Mouse (Mus musculus): Measurements from ENCODE around the gene Ddx6.
"Not testable (repeated sequence)": the region's sequence is repeated elsewhere in the genome, so short reads cannot be mapped to it uniquely, and the experiment has no call there.

Ddx6 gene

GRCm38 (mm10) chr9:44594901-44595536 is 9.7 kb upstream of the Ddx6 start:
- DNase-seq (ENCODE audit: low spot score): no peak

GRCm38 (mm10) chr9:44595537-44595930 is 9.2 kb upstream of the Ddx6 start:
- no peak for DNase-seq (ENCODE audit: low spot score)

DNA sequence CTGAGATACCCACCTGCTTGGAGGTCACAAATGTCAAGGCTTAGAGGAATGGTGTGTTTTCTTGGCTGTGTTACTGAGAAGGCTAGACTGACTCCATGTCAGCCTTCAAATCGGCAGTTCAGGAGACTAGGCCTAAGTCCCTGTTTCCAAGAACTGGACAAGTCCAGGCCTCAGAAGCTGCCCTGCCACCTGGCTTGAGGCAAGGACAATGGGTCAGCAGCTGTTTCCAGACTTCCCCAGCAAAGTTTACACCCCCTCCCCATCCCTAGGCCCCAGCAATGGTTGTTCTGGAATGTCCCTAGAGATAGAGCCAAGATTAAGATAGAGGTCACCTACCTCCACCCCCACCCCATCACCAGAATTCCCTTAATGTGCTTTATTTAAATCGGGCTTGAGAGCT is 7.0 kb upstream of the Ddx6 start:
- no peak for DNase-seq (ENCODE audit: low spot score)

DNA sequence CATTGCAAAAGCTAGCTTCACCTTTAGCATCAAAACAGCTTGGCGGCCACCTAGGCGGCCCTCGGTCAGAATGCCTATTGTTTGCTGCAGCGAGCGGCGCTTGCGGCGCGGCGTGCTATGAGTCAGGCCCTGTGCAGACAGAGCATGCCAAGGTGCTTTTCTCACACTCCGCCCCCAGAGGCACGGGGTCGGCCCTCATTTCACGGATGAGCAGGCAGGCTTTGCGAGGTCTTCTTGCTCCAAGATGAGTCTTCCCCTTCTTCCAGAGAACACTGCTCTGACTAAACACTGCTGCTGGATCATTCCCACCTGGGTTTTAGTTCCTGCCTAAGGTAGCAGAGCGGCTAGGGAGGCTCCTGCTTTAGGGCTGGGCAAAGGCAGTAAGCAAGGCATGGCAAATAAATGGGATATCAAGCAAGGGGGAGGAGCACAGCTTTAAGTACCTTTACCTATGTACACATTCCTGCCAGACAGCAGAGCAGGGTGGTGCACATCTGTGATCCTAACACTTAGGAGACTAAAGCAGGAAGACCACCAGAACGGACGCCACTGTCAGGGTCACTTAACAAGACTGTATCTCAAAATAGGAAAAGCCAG is 5.7 kb upstream of the Ddx6 start:
- DNase-seq (ENCODE audit: low spot score): peak; percentile 84

DNA sequence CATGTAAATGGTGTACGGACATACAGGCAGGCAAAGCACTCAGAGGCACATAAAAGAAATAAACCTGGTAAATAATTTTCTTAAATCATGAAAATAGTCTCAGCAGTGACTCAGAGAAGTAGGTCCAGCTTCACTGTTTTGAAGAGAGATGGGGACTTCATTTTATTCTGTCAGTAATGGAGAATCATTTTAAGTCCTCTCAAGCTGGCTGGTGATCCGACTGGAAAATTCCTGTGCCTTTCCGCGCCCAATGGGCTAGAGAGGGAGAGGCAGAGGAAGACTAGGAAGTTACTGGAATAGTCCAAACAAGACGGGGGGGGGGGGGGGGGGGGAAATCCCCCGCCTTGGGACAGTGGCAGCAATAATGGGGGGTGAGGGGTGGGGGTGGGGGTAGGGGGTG is 5.1 kb upstream of the Ddx6 start:
- no peak for DNase-seq (ENCODE audit: low spot score)

DNA sequence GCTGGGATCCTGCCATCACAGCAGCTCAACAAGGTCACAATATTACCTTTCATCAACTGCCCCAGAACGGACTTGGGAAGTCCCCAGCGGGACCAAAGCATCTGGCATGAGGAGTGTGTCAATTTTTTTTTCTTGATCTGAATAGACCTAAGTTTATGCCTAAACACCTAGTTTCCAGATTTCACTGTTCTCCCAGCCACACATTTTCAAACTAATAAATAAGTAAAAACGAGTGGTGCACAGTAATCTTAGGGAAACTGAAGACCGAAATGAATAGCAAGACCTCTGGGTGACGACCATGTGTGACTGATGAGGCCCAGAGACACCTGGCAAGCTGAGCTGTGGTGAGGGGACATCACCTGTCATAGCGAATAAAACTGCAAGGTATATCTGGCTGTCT is 3.9 kb upstream of the Ddx6 start:
- no peak for DNase-seq (ENCODE audit: low spot score)

GRCm38 (mm10) chr9:44602766-44603165 is 1.9 kb upstream of the Ddx6 start:
- no peak for DNase-seq (ENCODE audit: low spot score)

DNA sequence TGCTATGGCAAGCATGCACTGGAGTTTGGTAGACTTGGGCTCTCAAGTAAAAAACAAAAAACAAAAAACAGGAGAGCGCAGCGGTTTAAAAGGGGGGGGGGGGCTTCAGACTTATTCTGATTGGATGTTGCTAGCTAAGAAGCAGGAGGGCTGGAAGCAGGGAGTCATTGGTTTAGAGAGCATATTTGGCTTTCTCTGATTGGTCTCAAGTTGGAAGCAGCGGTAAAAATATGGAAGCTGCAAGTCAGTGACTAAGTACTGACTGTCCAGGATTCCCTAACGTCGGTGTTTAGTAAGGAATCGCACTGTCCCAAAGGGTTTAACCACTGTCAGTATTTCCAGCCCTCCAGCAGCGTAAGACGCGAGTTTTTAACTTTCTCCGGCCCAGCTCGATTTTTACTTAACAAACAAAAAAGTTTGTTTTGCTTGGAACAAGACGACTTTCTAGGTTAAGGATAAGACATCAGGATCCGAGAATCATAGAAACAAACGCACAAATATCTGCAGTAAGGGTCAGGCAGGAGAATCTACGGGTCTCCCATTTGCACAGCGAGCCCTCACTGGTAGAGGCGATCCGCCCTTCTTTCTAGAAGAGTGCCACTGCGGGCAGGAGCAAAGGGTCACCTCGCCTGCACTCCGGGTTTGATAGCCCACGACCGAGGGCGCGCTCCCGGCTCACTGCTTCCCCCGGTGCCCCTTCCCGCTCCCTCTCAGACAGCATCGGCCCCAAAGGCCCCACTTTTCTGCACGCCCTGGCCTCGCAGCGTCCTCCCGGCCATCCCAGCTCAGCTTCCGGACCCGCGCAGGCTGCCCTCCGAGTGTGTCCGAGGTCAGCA is 1.0 kb upstream of the Ddx6 start:
- DNase-seq (ENCODE audit: low spot score): peak; percentile 87

- DNase-seq (ENCODE audit: low spot score): peak; percentile 81
Measured at GRCm38 (mm10) chr9:44604290-44604778, 358 bp upstream of the Ddx6 start.

- peak; percentile 62 for DNase-seq (ENCODE audit: low spot score)
Measured at GRCm38 (mm10) chr9:44605616-44606165, 999 bp downstream of the Ddx6 start.

DNA sequence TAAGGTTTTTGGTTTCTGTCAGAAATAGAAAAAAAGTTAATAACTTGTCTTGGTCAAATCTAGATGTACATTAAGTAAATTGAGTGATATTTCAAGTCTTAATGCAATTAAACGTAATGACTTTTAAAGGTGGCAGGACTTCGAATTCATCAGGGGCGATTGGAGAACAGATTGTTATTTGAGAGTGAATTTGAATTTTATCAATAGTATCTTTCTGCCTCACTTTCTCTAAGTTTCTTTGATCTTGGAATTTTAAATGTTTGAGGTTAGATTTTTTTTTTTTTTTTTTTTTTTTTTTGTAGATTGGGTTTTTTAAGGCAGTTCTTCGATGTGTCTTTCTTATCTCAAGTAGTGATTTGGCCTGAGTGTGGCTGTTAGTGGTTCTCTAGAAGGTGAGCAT is 2.0 kb downstream of the Ddx6 start:
- no peak for DNase-seq (ENCODE audit: low spot score)

- DNase-seq (ENCODE audit: low spot score): no peak
Measured at GRCm38 (mm10) chr9:44607306-44607705, 2.6 kb downstream of the Ddx6 start.

DNA sequence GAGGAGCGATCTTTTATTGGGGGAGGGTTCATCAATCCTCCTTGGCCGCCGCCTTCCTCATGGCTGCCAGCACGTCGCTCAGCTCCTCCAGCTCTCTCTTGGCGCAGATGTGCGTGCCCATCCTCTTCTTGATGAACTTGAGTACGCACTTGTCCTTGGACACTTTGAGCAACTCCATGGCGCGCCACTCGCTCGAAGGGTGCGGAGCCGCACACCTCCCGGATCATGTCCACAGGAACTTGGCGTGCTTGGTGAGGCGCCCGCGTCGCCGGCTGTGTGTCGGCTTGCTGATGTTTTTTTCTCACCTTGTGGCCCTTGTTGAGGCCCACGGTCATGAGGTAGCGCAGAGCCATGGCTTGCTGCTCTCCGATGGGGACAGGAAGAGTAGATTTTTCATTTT is 5.7 kb downstream of the Ddx6 start:
- DNase-seq (ENCODE audit: low spot score): no peak

- not testable (repeated sequence) for DNase-seq (ENCODE audit: low spot score)
Measured at GRCm38 (mm10) chr9:44613081-44613480, 8.4 kb downstream of the Ddx6 start.

- DNase-seq (ENCODE audit: low spot score): no peak
Measured at GRCm38 (mm10) chr9:44621114-44621513, 16.4 kb downstream of the Ddx6 start.

GRCm38 (mm10) chr9:44624390-44624789 is 19.7 kb downstream of the Ddx6 start:
- DNase-seq (ENCODE audit: low spot score): no peak

DNA sequence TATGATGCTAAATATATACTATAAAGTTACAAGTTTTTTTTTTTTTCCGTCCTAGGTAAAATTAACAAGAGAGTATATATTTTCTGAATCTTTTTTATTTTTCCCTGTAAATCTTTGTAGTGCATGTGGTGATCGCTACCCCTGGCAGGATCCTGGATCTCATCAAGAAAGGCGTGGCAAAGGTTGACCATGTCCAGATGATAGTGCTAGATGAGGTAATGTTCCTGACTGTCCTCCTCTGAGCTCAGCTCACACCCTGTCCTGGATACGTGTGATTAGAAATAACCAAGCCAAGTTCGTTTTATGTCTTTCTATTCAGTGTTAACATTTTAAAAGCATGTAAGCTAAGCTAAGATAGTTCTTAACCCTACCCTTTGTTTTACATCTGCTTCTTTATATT is 21.6 kb downstream of the Ddx6 start:
- DNase-seq (ENCODE audit: low spot score): no peak

DNA sequence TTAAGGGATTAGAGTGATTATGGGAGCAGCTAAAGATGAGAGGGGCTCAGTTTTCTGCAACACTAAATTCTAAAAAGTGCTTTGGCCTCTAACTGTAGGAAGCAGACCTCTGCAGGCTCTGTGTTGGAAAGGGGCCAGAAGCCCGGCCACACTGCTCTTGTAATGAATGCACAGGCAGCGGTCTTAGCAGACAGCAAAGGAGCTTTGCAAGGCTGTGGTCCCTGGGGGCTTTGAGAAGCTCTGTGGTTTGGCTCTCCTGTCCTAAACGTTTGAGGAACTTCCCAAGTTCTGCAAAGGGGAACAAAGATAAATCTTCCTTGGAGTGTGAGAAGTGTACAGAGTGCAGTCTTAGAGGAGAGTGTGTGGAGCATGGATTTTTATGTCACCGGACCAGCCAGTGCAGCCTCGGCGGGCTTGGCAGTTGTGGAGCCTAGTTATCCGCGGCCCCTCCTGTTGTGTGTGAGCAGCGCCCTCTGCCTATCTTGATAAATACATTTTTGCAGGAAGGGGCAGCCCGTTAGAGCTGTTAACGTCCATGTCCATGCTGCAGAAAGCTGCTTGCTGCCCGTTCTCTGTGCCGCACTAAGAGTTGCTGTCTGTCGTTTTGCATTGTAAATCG is 33.0 kb downstream of the Ddx6 start:
- DNase-seq (ENCODE audit: low spot score): no peak

- DNase-seq (ENCODE audit: low spot score): not testable (repeated sequence)
Measured at GRCm38 (mm10) chr9:44638726-44639125, 34.0 kb downstream of the Ddx6 start.

- not testable (repeated sequence) for DNase-seq (ENCODE audit: low spot score)
Measured at GRCm38 (mm10) chr9:44640028-44640427, 35.3 kb downstream of the Ddx6 start.

DNA sequence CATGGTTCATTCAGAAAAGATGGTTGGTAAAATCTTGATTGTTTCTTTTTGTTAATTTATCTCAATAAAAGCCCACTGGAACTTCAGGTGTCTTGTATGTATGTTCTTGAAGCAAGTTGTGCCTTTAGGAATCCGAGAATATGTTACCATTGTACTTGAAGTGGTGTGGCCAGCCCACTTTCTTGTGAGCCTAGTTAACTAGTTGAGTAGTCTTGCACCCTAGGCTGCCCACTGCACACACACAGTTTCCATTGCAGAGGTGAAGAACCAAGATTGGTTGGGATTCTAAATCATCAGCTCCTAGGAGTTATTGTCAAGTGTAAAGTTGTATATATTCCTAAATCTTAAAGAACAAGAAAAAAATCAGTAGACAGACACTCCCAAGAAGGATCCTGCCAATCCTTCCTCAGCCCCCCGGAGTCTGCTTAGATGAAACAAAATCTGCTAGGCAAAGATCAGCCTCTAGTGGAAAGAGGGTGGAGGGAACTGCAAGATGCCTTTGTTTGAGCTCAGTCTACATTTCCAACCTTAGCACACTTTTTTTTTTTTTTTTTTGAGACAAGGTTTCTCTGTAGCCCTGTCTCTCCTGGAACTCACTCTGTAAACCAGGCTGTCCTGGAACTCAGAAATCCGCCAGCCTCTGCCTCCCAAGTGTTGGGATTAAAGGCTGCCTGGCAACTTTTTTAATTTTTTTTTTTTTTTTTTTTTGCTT is 36.1 kb downstream of the Ddx6 start:
- DNase-seq (ENCODE audit: low spot score): no peak

DNA sequence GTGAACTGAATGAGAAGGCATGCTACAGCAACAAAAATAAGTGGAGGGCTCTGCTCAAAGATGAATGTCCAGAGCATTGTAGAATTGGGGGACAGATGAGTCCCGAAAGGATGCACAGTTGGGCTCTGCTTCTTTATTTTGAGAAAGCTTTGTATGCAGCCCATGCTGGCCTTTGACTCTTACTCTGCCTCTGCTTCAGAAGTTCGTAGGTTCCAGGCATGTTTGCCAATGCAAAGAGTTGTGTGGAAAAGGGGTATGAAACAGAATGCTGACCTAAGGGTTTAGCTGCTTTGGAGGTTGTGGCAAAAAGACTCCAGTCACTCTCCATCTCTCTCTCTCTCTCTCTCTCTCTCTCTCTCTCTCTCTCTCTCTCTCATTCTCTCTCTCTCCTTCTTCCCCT is 36.9 kb downstream of the Ddx6 start:
- no peak for DNase-seq (ENCODE audit: low spot score)

Data from embryo, embryonic 10 days (tissue).